Mouse (Mus musculus) frontal cortex, postnatal 10 days (tissue): Measurements from ENCODE around the gene Sorcs2.
"Not testable (repeated sequence)": the region's sequence is repeated elsewhere in the genome, so short reads cannot be mapped to it uniquely, and the experiment has no call there.

Source experiments
- DNase-seq, 2 experiments: peaks; one replicate each; pipeline ENCODE4 v3.0.0; 2022; ENCODE audit warnings: low spot score in 2 of 2, mixed read lengths in 1 of 2

Sorcs2 gene

GRCm38 (mm10) chr5:36304299-36304980, 93.5 kb downstream of the Sorcs2 start:
- DNase-seq, result no peak

DNA sequence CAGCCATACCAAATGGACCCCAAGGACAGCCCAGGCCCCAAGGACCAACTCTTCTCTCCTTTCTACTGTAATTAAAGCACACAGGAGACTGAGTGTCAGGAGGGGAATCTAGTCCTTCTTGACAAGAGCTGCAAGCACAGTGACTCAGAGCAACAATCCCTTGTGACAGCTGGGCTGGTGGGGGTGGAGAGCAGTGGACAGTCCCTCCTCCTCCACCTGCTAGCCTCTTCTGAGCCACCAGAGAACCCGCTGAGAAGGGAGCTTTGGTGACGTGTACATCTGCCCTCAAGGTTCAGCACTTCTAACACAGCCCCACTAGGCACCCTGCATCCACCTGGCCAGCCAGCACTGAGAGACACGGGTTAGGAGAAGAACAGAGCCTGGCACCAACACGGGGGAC, 96.8 kb downstream of the Sorcs2 start:
- no peak for DNase-seq

- no peak for DNase-seq
These were observed 99.9 kb downstream of the Sorcs2 start for GRCm38 (mm10) chr5:36298049-36298448.

DNA sequence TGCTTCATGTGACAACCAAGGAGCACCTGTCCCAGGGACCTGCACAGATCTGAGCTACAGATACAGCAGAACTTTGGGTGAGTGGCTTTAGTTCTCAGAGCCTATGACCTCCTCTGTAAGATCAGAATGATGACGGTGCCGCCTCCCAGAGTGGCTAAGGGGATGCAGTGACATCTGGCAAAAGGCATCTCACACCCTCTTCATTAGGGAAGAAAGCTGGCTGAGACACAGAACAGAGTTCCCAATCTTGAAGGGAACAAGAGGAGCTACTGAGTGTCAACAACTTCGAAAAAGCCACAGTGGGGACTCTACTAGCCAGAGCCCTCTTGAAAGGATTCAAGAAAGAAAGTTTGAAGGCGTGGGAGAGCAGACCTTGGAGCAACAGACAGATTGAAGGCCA, 100.7 kb downstream of the Sorcs2 start:
- DNase-seq, result no peak

DNA sequence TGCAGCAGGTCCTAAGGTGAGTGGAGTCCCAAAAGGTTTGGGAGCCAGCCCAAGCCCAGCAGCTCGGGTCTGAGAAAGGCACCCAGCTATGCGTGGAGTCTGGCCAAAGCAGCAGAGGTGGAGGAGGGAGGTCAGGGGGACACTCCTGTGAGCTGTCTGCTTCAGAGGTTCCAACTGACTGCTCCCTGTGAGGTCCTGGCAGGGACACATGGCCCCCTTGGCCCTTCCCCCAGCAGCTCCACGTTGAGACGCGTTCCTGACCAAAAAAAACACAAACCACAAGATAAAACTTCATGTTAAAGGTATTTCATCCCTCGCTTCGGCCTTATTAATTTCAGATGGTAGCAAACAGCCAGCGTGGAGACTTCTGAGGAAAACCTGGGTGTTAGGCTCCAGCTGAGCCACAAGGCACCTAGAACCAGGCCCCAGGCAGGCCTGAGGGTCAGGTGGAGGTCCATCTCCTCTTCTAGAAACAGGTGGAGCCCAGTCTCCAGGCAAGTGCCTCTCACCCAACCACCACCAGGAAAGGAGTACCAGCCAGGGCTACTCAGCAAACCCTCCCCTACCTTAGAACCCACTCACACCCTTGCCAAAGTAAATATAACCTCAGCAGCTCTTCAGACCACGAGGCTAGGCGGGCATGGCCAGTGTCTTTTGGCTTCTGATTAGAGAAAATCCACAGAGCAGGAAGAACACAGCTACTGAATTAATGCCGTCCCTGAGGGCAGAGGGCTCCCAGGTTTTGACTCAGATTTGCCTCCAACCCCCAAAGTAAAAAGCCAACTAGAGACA, 104.6 kb downstream of the Sorcs2 start:
- DNase-seq, result no peak

DNA sequence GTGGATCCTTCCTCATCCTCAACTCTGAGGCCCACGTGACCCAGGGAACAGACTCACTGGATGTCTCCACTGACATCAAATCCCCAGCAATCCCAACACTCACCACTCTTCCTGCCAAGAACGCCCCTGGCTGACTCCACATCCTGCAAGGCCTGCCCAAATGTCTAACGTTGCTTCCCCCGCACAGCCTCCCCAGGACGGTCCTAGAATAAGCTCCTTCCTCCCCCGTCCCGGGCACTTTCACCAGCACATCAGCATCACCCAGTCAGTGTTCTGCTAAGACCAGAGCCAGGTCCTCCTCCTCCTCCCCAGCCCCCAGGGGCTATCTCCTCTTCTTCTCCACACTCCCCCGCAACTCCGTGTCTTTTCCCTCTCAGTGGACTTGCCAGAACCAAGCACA, 105.6 kb downstream of the Sorcs2 start:
- no peak for DNase-seq

- no peak for DNase-seq
These were observed 106.7 kb downstream of the Sorcs2 start for GRCm38 (mm10) chr5:36291191-36291590.

- DNase-seq, result peak; percentile 27
These were observed 112.5 kb downstream of the Sorcs2 start for GRCm38 (mm10) chr5:36285405-36285804.

- no peak for DNase-seq
These were observed 118.0 kb downstream of the Sorcs2 start for GRCm38 (mm10) chr5:36279896-36280295.

DNA sequence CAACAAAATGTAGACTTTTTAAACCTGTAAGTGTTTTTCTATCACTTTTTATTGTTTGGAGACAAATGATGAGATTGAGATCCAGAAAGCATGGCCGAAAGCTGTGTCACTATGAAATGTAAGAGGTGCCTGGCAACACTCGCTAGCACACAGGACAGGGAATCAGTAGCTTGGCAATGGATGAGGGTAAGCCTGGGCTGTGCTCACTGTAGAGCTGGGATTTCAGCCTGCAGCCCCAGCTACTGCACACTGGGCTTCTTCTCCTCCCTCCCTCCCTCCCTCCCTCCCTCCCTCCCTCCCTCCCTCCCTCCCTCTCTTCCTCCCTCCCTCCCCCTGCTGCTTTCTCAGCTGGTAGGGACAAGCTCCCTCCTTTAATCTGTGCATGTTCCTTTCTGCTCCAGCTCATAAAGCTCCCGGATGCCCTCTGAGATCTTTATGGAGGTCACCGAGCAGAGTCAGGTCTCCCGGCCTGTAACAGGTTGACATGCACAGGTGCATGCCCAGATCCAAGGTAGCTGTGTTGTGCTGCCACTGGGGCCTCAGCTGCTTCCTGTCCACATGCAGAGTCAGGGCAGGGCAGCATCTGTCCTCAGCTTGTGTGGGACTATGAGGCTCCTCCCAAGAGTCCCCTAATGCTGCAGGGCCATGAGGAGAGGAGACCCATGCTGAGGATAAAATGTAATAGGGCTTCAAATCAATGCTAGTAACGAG, 123.1 kb downstream of the Sorcs2 start:
- DNase-seq, result no peak

- DNase-seq, result no peak
These were observed 130.7 kb downstream of the Sorcs2 start for GRCm38 (mm10) chr5:36267194-36267769.

GRCm38 (mm10) chr5:36260862-36261261, 137.1 kb downstream of the Sorcs2 start:
- peak in 1 of 2 experiments; percentile 32 for DNase-seq

GRCm38 (mm10) chr5:36259691-36260124, 138.2 kb downstream of the Sorcs2 start:
- DNase-seq, result no peak

GRCm38 (mm10) chr5:36258387-36259181, 139.4 kb downstream of the Sorcs2 start:
- DNase-seq, result no peak

DNA sequence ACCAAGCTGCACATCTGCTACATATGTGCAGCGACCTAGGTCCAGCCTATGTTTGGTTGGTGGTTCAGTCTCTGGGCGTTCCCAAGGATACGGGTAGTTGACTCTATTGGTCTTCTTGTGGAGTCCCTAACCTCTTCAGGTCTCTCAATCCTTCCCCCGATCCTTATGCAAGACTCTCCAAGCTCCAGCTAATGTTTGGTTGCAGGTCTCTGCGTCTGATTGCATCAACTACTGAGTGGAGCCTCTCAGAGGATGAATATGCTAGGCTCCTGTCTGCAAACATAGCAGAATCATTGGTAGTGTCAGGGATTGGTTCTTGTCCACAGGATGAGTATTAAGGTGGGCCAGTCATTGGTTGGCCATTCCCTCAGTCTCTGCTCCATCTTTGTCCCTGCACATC, 140.9 kb downstream of the Sorcs2 start:
- no peak for DNase-seq

DNA sequence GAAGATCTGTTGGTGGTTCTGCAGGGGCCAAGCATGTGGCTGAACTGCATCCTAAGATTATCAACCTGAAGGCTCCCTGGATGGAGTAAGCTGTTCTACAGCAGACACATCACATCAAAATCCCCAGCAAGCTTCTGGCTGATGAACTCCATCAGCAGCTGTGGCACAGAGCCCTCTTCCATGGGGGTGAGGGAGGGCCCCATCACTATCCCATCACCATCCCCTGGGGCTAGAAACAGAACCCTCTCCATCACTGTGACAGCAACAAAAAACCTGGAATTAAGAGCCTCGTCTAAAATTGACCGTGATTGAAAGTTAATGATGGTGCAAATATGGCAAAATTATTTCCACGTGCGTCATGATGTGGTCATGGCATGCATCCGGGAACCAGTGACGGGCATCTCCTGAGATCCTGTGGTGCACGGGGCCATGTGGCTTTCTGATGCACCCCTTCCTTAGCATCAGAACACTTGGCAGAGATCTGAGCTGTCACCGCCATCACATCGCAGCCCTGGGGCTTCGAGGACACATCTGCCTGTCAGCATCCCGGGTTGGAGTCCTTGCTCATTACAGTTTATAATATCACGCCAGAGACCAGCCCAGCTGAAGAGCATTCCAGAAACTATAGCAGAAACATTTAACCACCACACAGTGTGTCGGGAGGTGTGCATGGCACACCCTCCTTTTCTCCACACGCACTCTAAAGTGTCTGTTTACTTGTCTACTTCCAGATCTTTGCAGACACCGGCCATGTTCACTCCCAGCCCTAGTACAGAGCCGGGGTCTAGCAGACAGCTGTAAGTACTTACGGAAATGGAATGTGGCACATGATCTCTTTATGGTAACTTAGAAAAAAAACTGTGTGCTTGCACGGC, 143.1 kb downstream of the Sorcs2 start:
- DNase-seq, result no peak

DNA sequence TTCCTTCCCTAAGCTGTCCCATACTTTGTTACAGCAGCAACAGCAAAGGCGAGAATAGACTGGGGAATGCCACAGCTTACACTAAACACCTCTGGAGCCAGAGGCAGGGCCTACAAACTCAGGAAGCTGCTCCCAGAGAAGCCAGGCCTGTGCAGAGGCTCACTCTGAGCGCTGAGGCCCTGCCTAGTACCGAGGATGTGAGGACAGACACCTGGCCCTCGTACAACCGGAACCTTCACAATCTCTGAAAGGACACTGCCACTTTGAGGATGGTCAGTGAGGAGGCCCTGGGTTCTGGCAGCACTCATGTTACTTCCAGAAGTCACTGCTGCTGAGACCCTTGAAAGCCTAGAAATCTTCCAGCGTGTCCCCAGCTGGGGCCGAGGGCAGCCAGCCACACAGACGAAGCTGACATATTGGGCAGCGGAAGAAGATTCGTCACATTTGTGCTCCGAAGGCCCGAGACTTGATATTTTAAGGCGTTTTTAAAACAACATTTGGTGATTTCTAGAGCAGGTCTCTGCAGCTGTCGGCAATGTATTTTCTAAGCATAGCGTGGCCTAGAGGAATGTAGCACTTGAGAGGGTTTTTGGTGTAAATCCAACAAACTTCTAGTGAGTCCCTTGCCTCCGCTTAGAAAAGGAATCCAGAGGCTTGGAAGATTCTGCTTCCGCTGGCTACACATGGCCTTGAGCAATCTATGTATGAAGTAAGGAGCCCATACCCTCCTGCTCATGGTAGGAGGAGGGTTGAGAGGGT, 145.0 kb downstream of the Sorcs2 start:
- DNase-seq, result no peak

GRCm38 (mm10) chr5:36248022-36248421, 149.9 kb downstream of the Sorcs2 start:
- DNase-seq, result no peak

DNA sequence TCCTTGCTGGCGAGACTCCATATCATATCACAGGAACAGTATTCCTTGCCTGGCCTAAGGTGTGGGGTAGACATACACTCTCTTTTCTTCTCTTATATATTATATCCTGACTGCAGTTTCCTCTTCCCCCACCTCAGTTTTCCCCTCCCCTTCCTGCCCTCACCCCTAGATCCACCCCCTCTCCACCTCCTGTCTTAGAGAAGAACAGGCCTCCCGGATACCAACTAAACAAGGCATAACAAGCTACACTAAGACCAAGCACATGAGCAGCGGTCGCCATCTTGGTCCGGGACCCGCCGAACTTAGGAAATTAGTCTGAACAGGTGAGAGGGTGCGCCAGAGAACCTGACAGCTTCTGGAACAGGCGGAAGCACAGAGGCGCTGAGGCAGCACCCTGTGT, 160.4 kb downstream of the Sorcs2 start:
- DNase-seq, result not testable (repeated sequence)
